Mouse (Mus musculus): ENCODE measurements around the gene Slc24a2. TPM values are rescaled to one million over a fixed set of nuclear protein-coding genes. Genes with fewer than 3 reads are reported as not detected.
A peak's percentile ranks its signal among the peaks of the same experiment; 100 is the strongest.

The Slc24a2 gene
- polyA plus RNA-seq, 1 experiment from 2014 or later = 3.8 TPM

GRCm38 (mm10) chr4:87075761-87076160 is 154.5 kb downstream of the Slc24a2 start:
- ATAC-seq (replicated peaks; ENCODE audit: insufficient number of reproducible peaks, insufficient read depth, low FRiP score, low read depth) = no peak
- WGBS = 52% methylated on average over 3 of the region's 3 CpGs
- Histone ChIP-seq H3K4me1 (replicated peaks) (no peaks in the 10 kb centered on the region), H3K27me3 (no peaks in the 10 kb centered on the region), H3K4me3 (no peak overlapping the region), H3K9me3 (replicated peaks) (no peaks in the 10 kb centered on the region), H3K27ac (no peak overlapping the region), H3K9ac (no peak overlapping the region), H3K36me3 (no peaks in the 10 kb centered on the region), H3K4me2 (no peak overlapping the region)

- Histone ChIP-seq H3K4me2 (no peak overlapping the region), H3K9me3 (replicated peaks) (no peaks in the 10 kb centered on the region), H3K36me3 (no peaks in the 10 kb centered on the region), H3K4me1 (replicated peaks) (peaks cover 6% of the 10 kb centered on the region), H3K4me3 (no peak overlapping the region), H3K27ac (no peak overlapping the region), H3K9ac (no peak overlapping the region), H3K27me3 (no peaks in the 10 kb centered on the region)
- 78% methylated on average over 3 of the region's 3 CpGs for WGBS
- ATAC-seq (replicated peaks; ENCODE audit: insufficient number of reproducible peaks, insufficient read depth, low FRiP score, low read depth) = no peak
Observed at GRCm38 (mm10) chr4:87068121-87068520, 162.2 kb downstream of the Slc24a2 start.

DNA sequence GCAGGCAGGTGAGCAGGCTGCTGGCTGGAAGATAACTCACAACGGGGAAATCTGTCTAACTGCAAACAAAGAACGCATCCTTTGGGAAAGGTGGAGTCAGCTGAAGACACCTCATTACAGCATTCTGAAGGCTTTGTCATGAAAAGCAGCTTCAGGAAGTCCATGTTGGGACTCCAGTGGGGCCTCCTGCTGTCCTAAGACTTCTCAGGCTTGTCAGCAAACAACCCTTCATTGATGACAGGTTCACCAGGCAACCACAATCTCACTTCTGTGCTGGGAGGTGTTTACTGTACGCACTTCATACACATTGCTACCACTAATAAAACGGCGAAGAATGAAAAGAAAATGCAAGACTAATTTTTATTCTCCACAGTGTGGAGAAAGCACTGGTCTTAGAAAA is 165.1 kb downstream of the Slc24a2 start:
- no peaks in the 10 kb centered on the region for H3K27me3 ChIP-seq
- no peak overlapping the region for H3K9ac ChIP-seq
- no peaks in the 10 kb centered on the region for H3K9me3 ChIP-seq (replicated peaks)
- no peak overlapping the region for H3K4me3 ChIP-seq
- H3K36me3 ChIP-seq = no peaks in the 10 kb centered on the region
- peaks cover 23% of the 10 kb centered on the region for H3K4me1 ChIP-seq (replicated peaks)
- ATAC-seq (replicated peaks; ENCODE audit: insufficient number of reproducible peaks, insufficient read depth, low FRiP score, low read depth) = no peak
- H3K27ac ChIP-seq = no peak overlapping the region
- H3K4me2 ChIP-seq = 0 out of 2 replicates have a peak overlapping the region, but pooled peaks have one; percentile 6
- 37% methylated on average over 5 of the region's 5 CpGs for WGBS

DNA sequence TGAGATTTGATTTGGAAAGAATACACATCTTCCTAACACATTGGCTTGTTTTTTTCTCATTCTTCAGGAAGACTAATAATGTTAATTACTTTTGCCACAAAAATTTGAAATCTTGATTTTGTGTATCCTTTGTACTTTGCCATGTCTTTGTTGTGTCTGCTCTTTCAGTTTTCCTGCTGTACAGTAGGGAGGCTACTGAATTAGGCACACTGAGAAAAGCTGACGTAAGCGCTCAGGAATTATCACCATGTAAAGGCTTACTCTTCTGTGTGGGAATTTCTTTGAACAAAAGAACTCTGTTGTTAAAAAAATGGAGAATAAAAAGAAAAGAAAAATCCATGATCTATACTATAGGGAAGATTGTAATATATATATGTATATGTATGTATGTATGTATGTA is 165.7 kb downstream of the Slc24a2 start:
- Histone ChIP-seq H3K36me3 (no peaks in the 10 kb centered on the region), H3K4me1 (replicated peaks) (peaks cover 23% of the 10 kb centered on the region), H3K9me3 (replicated peaks) (no peaks in the 10 kb centered on the region), H3K4me2 (no peak overlapping the region), H3K4me3 (no peak overlapping the region), H3K27ac (no peak overlapping the region), H3K9ac (no peak overlapping the region), H3K27me3 (no peaks in the 10 kb centered on the region)
- ATAC-seq (replicated peaks; ENCODE audit: insufficient number of reproducible peaks, insufficient read depth, low FRiP score, low read depth) = no peak
- WGBS = 71% methylated on average over 2 of the region's 2 CpGs

DNA sequence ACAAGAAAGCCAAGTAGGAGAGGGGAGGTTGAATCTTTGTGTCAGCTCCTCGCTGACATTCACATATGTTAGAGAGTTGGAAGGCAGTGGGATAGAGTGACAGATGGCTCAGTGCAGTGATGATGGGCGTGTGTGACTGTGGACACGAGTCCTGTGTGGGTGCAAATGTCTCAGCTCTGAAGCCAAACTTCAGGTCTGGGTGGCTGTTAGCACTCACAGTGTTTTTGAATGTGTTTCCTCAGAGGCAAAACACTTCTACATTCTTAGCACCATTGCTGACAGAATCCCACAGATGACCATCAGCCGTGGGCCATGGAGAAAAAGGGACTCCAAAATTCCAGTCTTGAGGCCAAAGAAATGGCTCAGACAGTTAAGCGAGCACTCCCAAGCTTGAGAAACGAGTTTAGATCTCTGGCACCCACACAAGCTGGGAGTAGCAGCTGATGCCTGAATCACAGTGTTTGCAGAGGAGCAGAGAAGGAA is 167.5 kb downstream of the Slc24a2 start:
- no peak overlapping the region for H3K4me3 ChIP-seq
- ATAC-seq (replicated peaks; ENCODE audit: insufficient number of reproducible peaks, insufficient read depth, low FRiP score, low read depth) = no peak
- WGBS = 59% methylated on average over 6 of the region's 6 CpGs
- no peaks in the 10 kb centered on the region for H3K27me3 ChIP-seq
- H3K27ac ChIP-seq = 0 out of 2 replicates have a peak overlapping the region, but pooled peaks have one; percentile 1
- no peaks in the 10 kb centered on the region for H3K9me3 ChIP-seq (replicated peaks)
- H3K36me3 ChIP-seq = no peaks in the 10 kb centered on the region
- peaks cover 23% of the 10 kb centered on the region for H3K4me1 ChIP-seq (replicated peaks)
- no peak overlapping the region for H3K4me2 ChIP-seq
- H3K9ac ChIP-seq = no peak overlapping the region

GRCm38 (mm10) chr4:87061696-87062095 is 168.6 kb downstream of the Slc24a2 start:
- Histone ChIP-seq H3K27me3 (no peaks in the 10 kb centered on the region), H3K4me2 (no peak overlapping the region), H3K9me3 (replicated peaks) (no peaks in the 10 kb centered on the region), H3K4me3 (no peak overlapping the region), H3K36me3 (no peaks in the 10 kb centered on the region), H3K27ac (no peak overlapping the region), H3K4me1 (replicated peaks) (peaks cover 23% of the 10 kb centered on the region), H3K9ac (no peak overlapping the region)
- WGBS = 79% methylated on average over 2 of the region's 2 CpGs
- no peak for ATAC-seq (replicated peaks; ENCODE audit: insufficient number of reproducible peaks, insufficient read depth, low FRiP score, low read depth)

DNA sequence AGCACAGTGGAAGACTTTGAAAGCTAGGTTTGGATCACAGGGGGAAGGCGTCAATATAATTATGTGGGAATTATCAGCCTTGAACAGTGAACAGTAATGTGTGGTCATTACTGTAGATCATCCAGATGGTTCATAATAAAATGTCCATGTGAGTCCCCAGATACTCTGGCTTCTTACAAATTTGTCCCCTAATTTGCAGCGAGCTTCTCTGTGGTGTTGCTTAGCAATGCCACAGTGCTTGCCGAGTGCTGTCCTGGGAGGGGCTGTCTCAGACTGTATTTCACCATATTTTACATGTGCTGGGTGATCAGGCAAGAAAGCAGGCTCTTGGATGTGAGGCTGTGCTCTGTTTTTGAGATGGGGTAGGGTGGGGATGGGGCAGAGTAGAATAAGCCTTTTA is 172.7 kb downstream of the Slc24a2 start:
- H3K36me3 ChIP-seq = no peaks in the 10 kb centered on the region

DNA sequence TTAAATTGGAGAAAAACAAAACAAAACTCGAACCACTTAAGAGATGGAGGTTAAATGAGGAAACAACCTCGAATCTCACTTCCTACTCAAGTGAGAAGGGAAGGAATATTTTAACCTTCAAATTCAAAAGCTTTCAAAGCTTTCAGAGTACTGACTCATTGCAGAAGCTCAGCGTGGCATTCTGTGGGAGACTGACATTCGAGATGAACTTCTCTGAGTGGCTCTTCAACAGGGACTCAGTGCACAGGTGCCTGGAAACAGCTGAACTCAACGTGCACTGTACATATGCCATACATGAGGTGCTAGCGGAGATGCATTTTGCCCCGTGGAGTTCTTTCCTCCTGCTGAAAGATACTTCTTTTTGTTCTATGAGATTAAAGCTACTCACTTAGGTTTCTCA is 174.5 kb downstream of the Slc24a2 start:
- no peaks in the 10 kb centered on the region for H3K36me3 ChIP-seq
- no peak overlapping the region for H3K27ac ChIP-seq
- no peak for ATAC-seq (replicated peaks; ENCODE audit: insufficient number of reproducible peaks, insufficient read depth, low FRiP score, low read depth)
- H3K27me3 ChIP-seq = no peaks in the 10 kb centered on the region
- no peak overlapping the region for H3K4me3 ChIP-seq
- H3K4me2 ChIP-seq = no peak overlapping the region
- no peaks in the 10 kb centered on the region for H3K9me3 ChIP-seq (replicated peaks)
- 65% methylated on average over 7 of the region's 7 CpGs for WGBS
- H3K9ac ChIP-seq = no peak overlapping the region
- H3K4me1 ChIP-seq (replicated peaks) = no peaks in the 10 kb centered on the region

More for the DNA sequence above, 172.7 kb downstream of the Slc24a2 start:
- no peak overlapping the region for H3K27ac ChIP-seq
- ATAC-seq (replicated peaks; ENCODE audit: insufficient number of reproducible peaks, insufficient read depth, low FRiP score, low read depth) = no peak
- H3K4me3 ChIP-seq = no peak overlapping the region
- H3K4me2 ChIP-seq = no peak overlapping the region
- WGBS = 66% methylated on average over 3 of the region's 3 CpGs
- no peaks in the 10 kb centered on the region for H3K9me3 ChIP-seq (replicated peaks)
- H3K27me3 ChIP-seq = no peaks in the 10 kb centered on the region
- H3K9ac ChIP-seq = no peak overlapping the region
- H3K4me1 ChIP-seq (replicated peaks) = peaks cover 11% of the 10 kb centered on the region

DNA sequence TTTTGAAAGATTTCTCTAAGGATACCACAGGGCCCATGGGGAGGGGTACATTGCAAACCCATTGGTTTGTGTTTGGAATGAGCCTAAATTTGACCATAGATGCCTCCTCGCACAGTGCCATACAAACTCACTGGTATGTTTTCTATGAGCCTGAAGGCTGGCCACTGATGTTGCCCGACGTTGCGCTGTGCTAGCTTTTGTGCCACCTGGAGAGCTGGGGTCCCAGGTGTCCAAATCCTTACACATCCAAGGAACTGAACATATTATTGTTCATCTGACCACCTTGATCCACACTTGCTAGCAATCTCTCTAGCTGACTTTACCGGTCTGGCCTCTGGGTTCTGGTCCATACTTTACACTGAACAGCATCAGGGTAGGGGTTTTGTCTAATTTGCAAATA is 177.4 kb downstream of the Slc24a2 start:
- ATAC-seq (replicated peaks; ENCODE audit: insufficient number of reproducible peaks, insufficient read depth, low FRiP score, low read depth) = no peak
- 92% methylated on average over 5 of the region's 5 CpGs for WGBS
- Histone ChIP-seq H3K36me3 (no peaks in the 10 kb centered on the region), H3K4me1 (replicated peaks) (0 out of 2 replicates have a peak, but pooled peaks cover 3% of the 10 kb centered on the region), H3K27ac (no peak overlapping the region), H3K9me3 (replicated peaks) (no peaks in the 10 kb centered on the region), H3K4me2 (no peak overlapping the region), H3K27me3 (no peaks in the 10 kb centered on the region), H3K4me3 (no peak overlapping the region), H3K9ac (no peak overlapping the region)

GRCm38 (mm10) chr4:87049061-87049460 is 181.2 kb downstream of the Slc24a2 start:
- Histone ChIP-seq H3K36me3 (no peaks in the 10 kb centered on the region), H3K27me3 (no peaks in the 10 kb centered on the region), H3K9ac (no peak overlapping the region), H3K4me1 (replicated peaks) (0 out of 2 replicates have a peak, but pooled peaks cover 3% of the 10 kb centered on the region), H3K4me2 (no peak overlapping the region), H3K27ac (no peak overlapping the region), H3K4me3 (no peak overlapping the region), H3K9me3 (replicated peaks) (no peaks in the 10 kb centered on the region)
- ATAC-seq (replicated peaks; ENCODE audit: insufficient number of reproducible peaks, insufficient read depth, low FRiP score, low read depth) = no peak
- WGBS = 58% methylated on average over 3 of the region's 3 CpGs

DNA sequence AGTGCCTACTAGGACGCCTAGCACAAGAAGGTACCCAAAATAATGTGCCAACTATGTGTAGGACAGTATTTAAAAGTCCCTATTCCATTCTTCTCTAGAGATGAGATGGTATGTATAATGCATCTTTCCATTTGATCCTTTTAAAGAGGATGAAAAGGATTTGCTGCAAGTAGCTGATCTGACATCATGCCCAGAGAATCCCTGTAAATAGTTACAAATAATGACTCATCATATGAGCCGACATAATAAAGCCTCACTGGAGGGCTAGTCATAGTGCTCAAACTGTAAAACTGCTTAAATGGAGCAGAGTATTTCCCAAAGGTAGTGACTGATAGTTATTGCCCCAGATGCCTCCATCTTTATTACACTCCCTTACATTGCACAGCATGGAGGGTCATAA is 183.1 kb downstream of the Slc24a2 start:
- no peak overlapping the region for H3K9ac ChIP-seq

DNA sequence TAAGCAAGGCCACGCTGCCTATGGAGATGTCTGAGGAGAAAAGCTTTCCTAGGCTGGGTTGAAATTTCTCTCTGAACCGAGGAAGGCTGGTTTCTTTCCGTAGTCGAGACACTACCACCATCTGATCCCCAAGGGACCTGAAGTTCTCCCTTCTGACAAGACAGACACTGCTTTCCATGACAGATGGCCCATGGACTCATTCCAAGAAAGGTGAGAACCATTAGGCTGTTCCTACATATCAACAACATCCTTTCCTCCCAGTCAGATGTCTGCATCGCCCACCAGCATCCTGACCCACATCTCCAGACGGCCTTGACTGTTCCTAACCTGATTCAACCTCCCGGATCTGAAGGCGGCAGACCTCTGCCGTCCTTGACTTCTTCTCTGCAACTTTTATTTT is 187.0 kb downstream of the Slc24a2 start:
- whole genome bisulfite sequencing = 83% methylated on average over 9 of the region's 9 CpGs
- no peaks in the 10 kb centered on the region for H3K4me1 ChIP-seq (replicated peaks)
- no peak overlapping the region for H3K4me2 ChIP-seq
- no peaks in the 10 kb centered on the region for H3K9me3 ChIP-seq (replicated peaks)
- H3K27ac ChIP-seq = no peak overlapping the region
- no peaks in the 10 kb centered on the region for H3K36me3 ChIP-seq
- no peak overlapping the region for H3K4me3 ChIP-seq
- H3K9ac ChIP-seq = no peak overlapping the region
- ATAC-seq (replicated peaks; ENCODE audit: insufficient number of reproducible peaks, insufficient read depth, low FRiP score, low read depth) = no peak
- no peaks in the 10 kb centered on the region for H3K27me3 ChIP-seq

More for the DNA sequence above, 183.1 kb downstream of the Slc24a2 start:
- no peak overlapping the region for H3K27ac ChIP-seq
- no peak overlapping the region for H3K4me2 ChIP-seq
- ATAC-seq (replicated peaks; ENCODE audit: insufficient number of reproducible peaks, insufficient read depth, low FRiP score, low read depth) = no peak
- H3K9me3 ChIP-seq (replicated peaks) = no peaks in the 10 kb centered on the region
- H3K36me3 ChIP-seq = no peaks in the 10 kb centered on the region
- WGBS = 61% methylated on average over 2 of the region's 2 CpGs
- H3K4me1 ChIP-seq (replicated peaks) = 0 out of 2 replicates have a peak, but pooled peaks cover 3% of the 10 kb centered on the region
- H3K4me3 ChIP-seq = no peak overlapping the region
- no peaks in the 10 kb centered on the region for H3K27me3 ChIP-seq
